Mouse (Mus musculus) CH12.LX (cell line): ENCODE data around the gene Adamts6. TPM values are rescaled to one million over a fixed set of nuclear protein-coding genes. Genes with fewer than 3 reads are reported as not detected.

Experiments used
- DNase-seq: peaks from one replicate; pipeline ENCODE4 v3.0.0-alpha.2; 2013; ENCODE audit errors: extremely low read depth
- H3K27ac ChIP-seq: 2 replicates; pipeline ENCODE4 v1.5.1; 2012; ENCODE audit warnings: low read depth, mild to moderate bottlenecking, control low read depth, moderate library complexity; ENCODE audit not compliant: insufficient read depth
- H3K27me3 ChIP-seq: replicated peaks from 2 replicates; pipeline ENCODE3; 2012; ENCODE audit warnings: inconsistent platforms
- H3K36me3 ChIP-seq, 2 experiments: replicated peaks in 1 of 2; 2 replicates each; pipeline versions ENCODE3 to v1.6.1; 2012; ENCODE audit warnings: inconsistent platforms in 1 of 2, low read length in 1 of 2, mild to moderate bottlenecking in 1 of 2, mixed read lengths in 1 of 2, moderate library complexity in 1 of 2; ENCODE audit not compliant: control insufficient read depth in 1 of 2, insufficient read depth in 1 of 2
- H3K4me1 ChIP-seq, 2 experiments: 2 replicates each; pipeline ENCODE4 v1.6.1; 2012; ENCODE audit warnings: inconsistent platforms in 1 of 2, moderate library complexity in 1 of 2; ENCODE audit not compliant: insufficient read depth in 2 of 2, control insufficient read depth in 1 of 2
- H3K4me2 ChIP-seq: 2 replicates; pipeline ENCODE4 v1.6.1; 2012; ENCODE audit warnings: low read depth, mild to moderate bottlenecking, control low read depth; ENCODE audit not compliant: poor library complexity, insufficient read depth, severe bottlenecking
- H3K4me3 ChIP-seq, 3 experiments: fragments of 150-350 bp in 1 of 3; sonication (generic) in 1 of 3; replicated peaks in 1 of 3; 2 replicates each; pipeline versions ENCODE3 to v1.5.1; 2011 to 2012; ENCODE audit warnings: low read depth in 2 of 3, low read length in 2 of 3, mild to moderate bottlenecking in 2 of 3, moderate library complexity in 2 of 3, control low read depth in 1 of 3, improper control_type of control experiment in 1 of 3, inconsistent platforms in 1 of 3, mixed read lengths in 1 of 3; ENCODE audit not compliant: poor library complexity in 1 of 3
- H3K79me2 ChIP-seq: replicated peaks from 2 replicates; pipeline ENCODE4 v1.6.1; 2012; ENCODE audit warnings: mild to moderate bottlenecking, moderate library complexity; ENCODE audit not compliant: control insufficient read depth, poor library complexity, insufficient read depth, severe bottlenecking; ENCODE audit errors: extremely low read depth
- H3K9ac ChIP-seq: 2 replicates; pipeline ENCODE4 v1.6.1; 2012; ENCODE audit warnings: low read depth, mild to moderate bottlenecking, control low read depth, moderate library complexity; ENCODE audit not compliant: insufficient read depth
- H3K9me3 ChIP-seq: replicated peaks from 2 replicates; pipeline ENCODE3; 2012; ENCODE audit warnings: low read length, inconsistent platforms, mixed read lengths
- CHD2 ChIP-seq: IDR thresholded peaks from 2 replicates; pipeline ENCODE4 v1.6.1; 2011; ENCODE audit warnings: low read length, improper control_type of control experiment
- EP300 ChIP-seq: IDR thresholded peaks from 2 replicates; pipeline ENCODE4 v1.6.1; 2011; ENCODE audit warnings: low read length, improper control_type of control experiment
- ETS1 ChIP-seq: conservative IDR thresholded peaks from 2 replicates; pipeline ENCODE4 v1.6.1; 2012; ENCODE audit warnings: low read depth, mild to moderate bottlenecking, inconsistent platforms, low read length, improper control_type of control experiment, moderate library complexity
- GABPA ChIP-seq: IDR thresholded peaks from 2 replicates; pipeline ENCODE4 v1.6.1; 2012; ENCODE audit warnings: low read depth, low read length, improper control_type of control experiment, inconsistent platforms; ENCODE audit not compliant: insufficient replicate concordance
- HCFC1 ChIP-seq: IDR thresholded peaks from 2 replicates; pipeline ENCODE4 v1.6.1; 2012; ENCODE audit warnings: low read depth, mild to moderate bottlenecking, inconsistent platforms, low read length, improper control_type of control experiment
- IRF4 ChIP-seq: IDR thresholded peaks from 2 replicates; pipeline ENCODE4 v1.6.1; 2014; ENCODE audit warnings: low read depth, mild to moderate bottlenecking, inconsistent platforms, low read length, improper control_type of control experiment
- MAX ChIP-seq: IDR thresholded peaks from 2 replicates; pipeline ENCODE4 v1.6.1; 2011; ENCODE audit warnings: low read length, improper control_type of control experiment
- MYC ChIP-seq: IDR thresholded peaks from 2 replicates; pipeline ENCODE4 v1.6.1; 2011; ENCODE audit warnings: low read depth, mild to moderate bottlenecking, improper control_type of control experiment, low read length
- NELFE ChIP-seq: IDR thresholded peaks from 2 replicates; pipeline ENCODE4 v1.6.1; 2011; ENCODE audit warnings: low read depth, low read length, improper control_type of control experiment
- POLR2A ChIP-seq: IDR thresholded peaks from 2 replicates; pipeline ENCODE4 v1.6.1; 2011; ENCODE audit warnings: low read depth, mild to moderate bottlenecking, improper control_type of control experiment, low read length
- POLR2AphosphoS2 ChIP-seq: IDR thresholded peaks from 2 replicates; pipeline ENCODE4 v1.6.1; 2011; ENCODE audit warnings: low read depth, low read length, improper control_type of control experiment
- RAD21 ChIP-seq: IDR thresholded peaks from 2 replicates; pipeline ENCODE4 v1.6.1; 2011; ENCODE audit warnings: low read depth, mild to moderate bottlenecking, low read length, improper control_type of control experiment, moderate library complexity
- RCOR1 ChIP-seq: conservative IDR thresholded peaks from 2 replicates; pipeline ENCODE4 v1.6.1; 2012; ENCODE audit warnings: low read depth, mild to moderate bottlenecking, inconsistent platforms, low read length, improper control_type of control experiment
- TCF12 ChIP-seq: IDR thresholded peaks from 2 replicates; pipeline ENCODE4 v1.6.1; 2014; ENCODE audit warnings: low read depth, mild to moderate bottlenecking, inconsistent platforms, low read length, improper control_type of control experiment
- USF2 ChIP-seq: conservative IDR thresholded peaks from 2 replicates; pipeline ENCODE4 v1.6.1; 2011; ENCODE audit warnings: low read depth, low read length, improper control_type of control experiment
- ZC3H11A ChIP-seq: IDR thresholded peaks from 2 replicates; pipeline ENCODE4 v1.6.1; 2012; ENCODE audit warnings: low read depth, mild to moderate bottlenecking, inconsistent platforms, low read length, improper control_type of control experiment
- ZMIZ1 ChIP-seq: IDR thresholded peaks from 2 replicates; pipeline ENCODE4 v1.6.1; 2012; ENCODE audit warnings: low read depth, mild to moderate bottlenecking, inconsistent platforms, low read length, improper control_type of control experiment
- dilution Hi-C: fragments of 300-500 bp; cut with MboI; formaldehyde crosslinking; loops from 2 replicates; pipeline ENCODE4 v1.14.3; 2020; ENCODE audit warnings: low sequenced_read_pairs; ENCODE audit not compliant: extremely low pct_unique_long_range_greater_than_20kb, extremely low pct_ligation_motif_present
- in situ Hi-C: fragments of 300-500 bp; cut with MboI; formaldehyde crosslinking; loops from 3 replicates; pipeline ENCODE4 v1.14.3; 2019; ENCODE audit warnings: low sequenced_read_pairs, low pct_ligation_motif_present, low pct_unique_long_range_greater_than_20kb, mixed read lengths
- polyA plus RNA-seq: library from polyadenylated mRNA; unstranded; fragments of >175 nt; gene quantifications from 2 replicates; pipeline ENCODE4 v1.2.1, GENCODE M21; 2012; ENCODE audit warnings: low read depth; ENCODE audit not compliant: insufficient read length
- total RNA-seq, 2 experiments: library from RNA; depleted of rRNA; stranded (reverse); fragments of 300-350 nt in 1 of 2; fragments of >200 nt in 1 of 2; gene quantifications; 2 replicates each; pipeline ENCODE4 v1.2.3; 2012 to 2014

The Adamts6 gene
- total and polyA plus RNA-seq, 3 experiments, result 0.34 to 1.1 (median 0.72) TPM

DNA sequence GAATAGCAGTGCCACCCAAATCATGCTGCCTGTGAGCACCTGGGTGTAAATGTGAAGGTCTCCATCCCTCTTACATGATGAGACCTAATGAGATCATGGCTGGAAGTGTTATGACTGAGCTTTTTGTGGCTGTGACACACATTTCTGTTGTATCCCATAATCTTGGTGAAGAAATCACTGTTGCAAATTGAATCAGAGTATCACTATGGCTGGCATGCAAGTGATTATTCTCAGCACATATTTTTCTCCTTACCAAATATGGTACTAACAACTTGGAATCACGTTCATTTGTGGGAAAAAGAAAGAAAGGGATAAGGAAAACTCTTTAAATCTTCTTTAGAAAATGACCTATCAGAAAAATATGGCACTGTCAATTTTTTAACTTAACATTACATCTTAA is 180.4 kb downstream of the Adamts6 start:
- dilution Hi-C loops, result no loop called here

DNA sequence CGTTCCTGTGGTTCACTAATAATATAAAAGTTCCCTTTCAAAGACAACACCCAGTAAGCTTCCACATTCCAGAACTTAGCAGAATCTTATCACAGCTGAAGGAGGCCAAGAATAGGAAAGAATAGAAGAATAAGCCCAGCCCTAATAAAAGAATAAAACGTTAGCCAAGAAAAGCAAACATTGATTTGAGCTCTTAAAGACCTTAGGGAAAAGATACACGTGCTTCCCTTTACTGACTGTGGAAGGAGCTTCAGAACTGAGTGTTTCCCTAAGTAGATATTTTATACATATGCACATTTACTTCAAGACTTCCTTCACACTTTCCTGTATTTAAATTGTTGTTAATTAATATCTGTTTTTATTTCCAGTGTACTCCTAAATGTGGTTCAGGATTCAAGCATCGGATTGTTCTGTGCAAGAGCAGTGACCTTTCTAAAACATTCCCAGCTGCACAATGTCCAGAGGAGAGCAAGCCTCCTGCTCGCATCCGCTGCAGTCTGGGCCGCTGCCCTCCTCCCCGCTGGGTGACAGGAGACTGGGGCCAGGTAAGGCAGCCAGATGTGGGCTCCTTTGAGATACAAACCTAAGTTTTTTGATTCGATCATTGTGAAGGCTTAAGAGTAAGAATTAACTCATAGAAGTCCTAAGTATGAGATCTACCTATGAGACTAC is 188.8 kb downstream of the Adamts6 start:
- TF ChIP-seq POLR2AphosphoS2 (no peak), HCFC1 (no peak), MAX (no peak), RCOR1 (no peak), USF2 (no peak), ETS1 (no peak)
- Histone ChIP-seq H3K79me2 (no peaks in the 10 kb centered on the region), H3K4me3 (no peak overlapping the region), H3K36me3 (no peaks in the 10 kb centered on the region), H3K9ac (no peak overlapping the region), H3K9me3 (no peaks in the 10 kb centered on the region), H3K4me1 (peaks cover 0 to 7% of the 10 kb centered on the region in 2 experiments; a peak in 1 of 4 replicates), H3K27ac (no peak overlapping the region), H3K4me2 (no peak overlapping the region), H3K27me3 (no peaks in the 10 kb centered on the region)
- in situ Hi-C loops, result no loop called here
- dilution Hi-C loops, result no loop called here
- no peak for DNase-seq

More for the DNA sequence above, 180.4 kb downstream of the Adamts6 start:
- peaks cover 0 to 3% of the 10 kb centered on the region in 2 experiments for H3K36me3 ChIP-seq
- H3K79me2 ChIP-seq, result no peaks in the 10 kb centered on the region
- H3K9me3 ChIP-seq, result no peaks in the 10 kb centered on the region
- in situ Hi-C loops, result no loop called here
- DNase-seq, result no peak
- no peak overlapping the region for H3K9ac ChIP-seq
- H3K4me1 ChIP-seq, result no peaks in the 10 kb centered on the region
- no peak overlapping the region for H3K4me3 ChIP-seq
- no peak overlapping the region for H3K4me2 ChIP-seq
- TF ChIP-seq GABPA, result no peak
- no peak for TF ChIP-seq RCOR1
- no peak for TF ChIP-seq ETS1
- TF ChIP-seq NELFE, result no peak
- TF ChIP-seq POLR2A, result no peak
- no peak for TF ChIP-seq MAX
- TF ChIP-seq CHD2, result no peak
- no peak for TF ChIP-seq TCF12
- TF ChIP-seq ZMIZ1, result no peak
- TF ChIP-seq IRF4, result no peak
- no peak for TF ChIP-seq RAD21
- no peak for TF ChIP-seq EP300
- no peak for TF ChIP-seq USF2
- TF ChIP-seq ZC3H11A, result no peak
- no peak for TF ChIP-seq POLR2AphosphoS2
- no peak for TF ChIP-seq MYC
- TF ChIP-seq HCFC1, result no peak
- TF ChIP-seq, all 38 proteins: peak for 0
- Histone ChIP-seq H3K27ac (no peak overlapping the region), H3K27me3 (no peaks in the 10 kb centered on the region)
